Mouse (Mus musculus): ENCODE data around the gene Lsg1. TPM values are rescaled to one million over a fixed set of nuclear protein-coding genes. Genes with fewer than 3 reads are reported as not detected.

Gene Lsg1
- polyA plus RNA-seq, 3 experiments from 2014 or later, result 59.3 to 77.4 (median 74.7) TPM

DNA sequence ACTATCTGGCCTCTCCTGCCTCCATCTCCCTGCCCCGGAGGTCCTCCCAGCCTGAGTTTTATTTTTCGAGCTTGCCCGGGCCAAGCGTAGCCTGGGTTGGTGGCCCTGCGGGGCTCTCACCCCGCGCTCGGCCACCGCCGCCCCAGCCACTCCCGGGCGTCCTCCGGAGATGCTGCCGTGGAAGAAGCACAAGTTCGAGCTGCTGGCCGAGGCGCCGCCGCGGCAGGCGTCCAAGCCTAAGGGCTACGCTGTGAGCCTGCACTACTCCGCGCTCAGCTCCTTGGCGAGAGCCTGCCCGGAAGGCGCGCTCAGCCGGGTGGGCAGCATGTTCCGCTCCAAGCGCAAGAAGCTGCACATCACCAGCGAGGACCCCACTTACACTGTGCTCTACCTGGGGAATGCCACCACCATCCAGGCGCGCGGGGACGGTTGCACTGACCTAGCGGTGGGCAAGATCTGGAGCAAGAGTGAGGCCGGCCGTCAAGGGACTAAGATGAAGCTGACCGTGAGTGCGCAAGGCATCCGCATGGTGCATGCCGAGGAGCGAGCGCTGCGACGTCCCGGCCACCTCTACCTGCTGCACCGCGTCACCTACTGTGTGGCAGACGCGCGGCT is 13.1 kb upstream of the Lsg1 start:
- ATAC-seq, result no peak

DNA sequence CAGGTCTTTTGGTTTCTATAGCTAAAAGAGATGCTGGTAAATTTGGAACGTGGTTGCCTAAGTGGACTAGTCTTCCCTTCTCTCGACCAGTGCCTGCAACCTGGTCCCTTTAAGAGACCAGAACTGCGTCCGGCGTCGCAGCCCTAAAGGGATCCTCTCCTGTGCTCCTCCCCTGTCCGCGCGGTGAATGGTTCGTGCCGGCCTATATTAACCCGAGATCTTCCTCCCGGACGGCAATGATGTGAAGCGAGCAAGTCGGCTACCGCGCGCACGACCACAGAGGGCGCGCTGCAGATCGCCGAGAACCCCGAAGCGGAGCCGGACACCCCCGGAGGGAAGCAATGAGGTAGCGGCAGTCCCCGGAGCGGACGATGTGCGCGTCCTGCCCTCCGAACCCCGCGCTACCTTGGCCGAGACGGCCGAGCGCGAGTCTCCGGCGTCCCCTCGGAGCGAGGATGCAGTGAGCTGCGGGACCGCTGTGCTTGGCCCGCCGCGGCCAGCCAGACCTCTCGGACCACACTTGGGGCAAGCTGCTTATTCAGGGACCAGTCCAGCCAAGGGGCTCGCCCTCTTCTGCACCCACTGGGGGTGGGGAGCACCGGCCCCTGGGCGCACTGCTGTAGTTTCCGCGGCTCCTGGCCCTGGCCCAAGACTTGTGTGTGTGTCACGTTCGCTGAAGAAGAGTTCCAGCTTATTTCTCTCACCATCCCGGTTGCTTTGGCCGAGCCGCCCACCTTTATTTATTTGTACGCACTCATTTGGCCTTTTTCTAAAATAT is 12.3 kb upstream of the Lsg1 start, which contains the start of gene Fam43a:
Fam43a (plus strand) TSS at position 233 of the 778 bp plus-strand sequence.
- ATAC-seq, result peak; percentile 80

DNA sequence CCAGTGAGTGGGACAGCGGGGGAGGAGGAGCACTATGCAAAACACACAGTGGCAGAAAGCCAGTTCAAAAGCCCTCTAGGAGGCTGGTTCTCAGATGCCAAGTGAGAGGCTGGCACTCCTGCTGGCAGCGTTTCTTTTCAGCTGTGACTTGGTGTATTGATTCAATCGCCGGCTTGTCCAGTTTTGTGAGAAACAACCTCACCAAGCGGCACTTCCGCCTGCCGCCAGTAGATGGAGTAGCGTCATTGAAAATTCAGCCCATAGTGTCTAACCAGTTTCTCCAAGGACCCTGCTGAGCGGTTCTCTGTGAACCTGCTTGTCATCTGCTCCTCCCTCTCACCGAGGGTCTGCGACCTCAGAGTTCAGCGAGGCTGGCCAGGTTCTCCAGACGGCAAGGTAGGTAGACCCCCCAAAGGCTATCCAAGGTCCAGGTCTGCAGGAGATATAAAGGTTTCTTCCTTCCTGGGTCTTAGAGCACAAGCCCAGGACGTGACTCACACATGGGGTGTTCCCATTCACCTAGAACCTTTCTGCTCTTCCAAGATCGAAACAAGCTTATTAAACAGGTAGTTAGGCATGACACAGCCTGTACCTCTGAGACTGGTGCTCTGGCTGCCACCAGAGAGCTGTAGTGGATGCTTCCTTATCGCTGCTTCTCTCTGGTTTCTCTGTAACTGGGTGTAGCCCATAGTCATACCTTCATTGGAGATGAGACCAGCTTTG is 9.7 kb upstream of the Lsg1 start:
- peak; percentile 58 for ATAC-seq

DNA sequence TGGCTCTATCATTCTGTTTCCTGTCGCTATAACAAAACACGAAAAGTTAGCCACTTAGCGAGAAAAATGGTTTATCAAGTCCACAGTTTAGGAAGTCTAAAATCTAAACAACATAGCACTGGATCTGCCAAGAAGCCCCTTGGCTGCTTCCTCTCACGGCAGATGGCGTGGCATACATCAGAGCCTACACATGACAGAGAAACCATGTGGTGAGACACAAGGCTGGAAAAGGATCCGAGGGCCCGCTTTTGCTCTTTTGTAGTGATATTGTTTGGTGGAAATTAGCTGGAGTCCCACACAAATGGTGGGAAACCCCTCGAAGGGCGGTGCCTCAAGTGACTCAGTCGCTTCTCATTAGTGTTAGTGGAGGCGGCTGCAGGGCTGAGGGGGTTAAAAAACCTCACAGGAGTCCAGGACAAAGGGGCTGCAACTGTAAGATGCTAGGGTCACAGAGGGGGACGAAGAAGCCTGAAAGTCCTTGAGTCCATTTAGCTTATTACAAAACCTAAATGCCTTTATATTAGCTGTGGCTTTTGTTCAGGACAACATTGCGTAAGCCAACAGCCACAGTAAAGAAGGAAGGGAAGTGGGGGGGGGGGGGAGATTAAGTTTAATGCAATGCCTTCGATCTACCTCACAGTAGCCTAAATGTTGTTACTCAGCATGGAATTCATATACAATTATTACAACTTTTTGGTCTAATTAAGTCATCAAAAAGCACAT is 8.6 kb upstream of the Lsg1 start:
- ATAC-seq, result no peak

DNA sequence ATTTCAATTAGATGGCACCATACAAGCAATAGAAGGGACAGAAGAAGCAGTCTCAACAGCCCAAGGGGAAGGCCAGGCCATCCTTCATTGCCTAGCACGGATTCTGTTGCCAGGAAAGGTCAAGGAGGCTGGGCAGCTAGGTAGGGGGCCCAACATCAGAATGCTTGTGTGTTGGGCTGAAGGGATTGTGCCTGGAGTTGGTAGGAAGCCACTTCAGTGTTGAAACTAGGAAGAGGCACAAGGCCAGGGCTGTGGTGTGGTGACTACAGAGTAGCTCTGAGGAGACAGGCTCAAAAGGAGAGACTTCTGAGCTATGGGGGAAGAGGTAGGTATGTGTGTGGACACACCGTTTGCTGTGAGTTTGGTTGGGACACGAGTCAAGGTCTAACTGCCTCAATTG is 8.0 kb upstream of the Lsg1 start:
- no peak for ATAC-seq

DNA sequence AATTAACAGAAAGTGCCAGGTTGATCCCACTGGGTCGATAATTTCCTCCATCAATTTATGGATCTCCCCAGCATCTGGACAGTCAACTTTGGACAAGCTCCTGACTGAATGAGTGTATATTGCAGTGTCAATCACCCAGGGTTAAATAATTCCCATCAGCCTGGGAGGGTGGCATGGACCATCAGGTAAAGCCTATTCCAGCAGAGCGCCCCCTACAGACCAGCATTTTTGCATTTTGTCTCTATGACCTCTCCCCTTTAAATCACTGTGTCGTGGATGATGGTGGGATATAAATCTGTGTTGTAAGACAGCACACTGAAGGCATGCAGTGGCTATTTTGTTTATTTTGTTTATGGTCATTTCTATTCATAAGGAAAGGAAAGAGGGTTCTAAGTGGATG is 4.6 kb upstream of the Lsg1 start:
- no peak for ATAC-seq

DNA sequence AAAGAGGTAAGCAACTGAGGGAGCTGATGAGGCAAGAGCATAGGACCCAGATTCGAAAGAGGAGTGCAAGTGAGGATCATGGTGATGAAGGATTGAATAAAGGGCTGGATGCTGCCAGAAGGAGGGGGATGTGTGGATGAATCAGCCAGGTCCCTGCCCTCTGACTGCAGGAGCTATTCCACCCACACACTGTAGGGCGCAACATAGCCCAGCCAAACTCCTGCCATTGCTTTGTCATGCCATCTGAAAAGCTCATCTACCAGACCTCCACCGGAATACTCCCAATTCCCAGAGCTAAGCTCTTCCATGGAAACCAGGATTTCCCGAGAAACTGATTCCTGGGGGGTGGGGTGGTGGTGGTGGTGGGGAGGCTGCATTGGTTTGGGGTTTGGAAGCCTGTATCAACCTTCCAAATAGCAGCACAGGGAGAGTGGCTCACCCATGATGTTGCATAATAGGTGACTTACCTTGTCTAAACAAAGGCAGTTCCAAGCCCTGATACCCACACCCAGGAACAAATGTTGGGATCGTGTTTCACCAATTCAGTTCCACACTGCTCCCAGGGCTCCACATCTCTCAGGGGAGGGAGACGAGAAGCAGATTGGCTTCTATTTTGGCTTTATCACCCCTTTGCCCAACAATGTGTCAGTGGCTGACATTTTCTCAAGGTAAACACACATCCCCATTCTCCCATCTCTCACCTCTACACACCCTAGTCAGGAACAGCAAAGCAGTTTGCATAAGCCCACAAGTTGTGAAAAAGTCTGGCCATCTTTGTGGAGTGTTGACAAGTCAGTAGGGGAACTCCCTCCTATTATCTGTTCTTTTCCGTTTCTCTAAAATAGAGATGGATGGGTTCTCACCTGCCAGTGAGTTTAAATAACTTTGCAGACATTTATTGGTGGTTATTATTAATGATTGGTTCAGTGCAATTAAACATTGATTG is 3.1 kb upstream of the Lsg1 start:
- ATAC-seq, result no peak

DNA sequence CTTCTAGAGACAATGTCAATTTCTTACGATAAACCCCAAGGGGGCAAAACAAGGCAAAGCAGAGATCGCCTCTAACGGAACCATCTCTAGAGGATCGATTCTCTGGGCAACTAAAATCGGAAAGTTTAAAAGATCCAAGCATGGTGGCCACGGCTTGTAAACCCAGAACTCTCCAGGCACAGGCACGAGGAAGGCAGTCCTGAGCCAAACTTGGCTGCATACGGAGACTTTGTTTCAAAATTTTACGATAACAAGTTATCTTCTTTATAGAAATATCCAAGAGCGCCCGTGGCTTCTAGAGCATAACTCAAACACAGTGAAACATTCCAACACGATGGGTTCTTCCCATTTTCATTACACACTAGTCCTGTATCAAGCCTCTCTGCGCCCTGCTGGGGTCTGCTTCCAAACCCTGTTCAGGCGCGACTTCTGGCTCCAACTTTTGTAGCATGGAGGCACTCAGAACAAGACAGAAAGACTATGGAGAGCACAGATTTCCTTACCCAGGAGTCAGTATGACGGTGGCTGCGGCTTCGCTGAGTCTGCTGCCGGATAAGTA is 378 bp downstream of the Lsg1 start:
- ATAC-seq, result no peak

DNA sequence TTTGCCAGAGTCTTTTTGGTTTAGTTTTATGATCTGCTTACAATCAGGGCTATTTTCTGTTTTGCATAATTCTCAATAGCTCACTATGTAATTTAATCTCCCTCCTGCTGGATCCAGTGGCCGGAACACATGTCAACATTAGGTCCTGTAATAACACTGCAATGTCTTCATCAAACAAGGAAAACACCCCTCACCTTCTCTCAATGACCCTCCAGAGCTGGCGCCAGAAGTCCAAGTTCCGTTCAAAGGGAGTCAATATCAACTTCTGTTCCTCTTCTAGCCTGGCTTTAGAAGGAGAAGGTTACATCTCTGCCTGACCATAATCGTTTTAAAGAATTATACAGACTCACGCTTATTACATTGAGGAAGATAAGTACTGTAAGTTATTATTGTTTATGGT is 6.6 kb downstream of the Lsg1 start:
- ATAC-seq, result no peak

DNA sequence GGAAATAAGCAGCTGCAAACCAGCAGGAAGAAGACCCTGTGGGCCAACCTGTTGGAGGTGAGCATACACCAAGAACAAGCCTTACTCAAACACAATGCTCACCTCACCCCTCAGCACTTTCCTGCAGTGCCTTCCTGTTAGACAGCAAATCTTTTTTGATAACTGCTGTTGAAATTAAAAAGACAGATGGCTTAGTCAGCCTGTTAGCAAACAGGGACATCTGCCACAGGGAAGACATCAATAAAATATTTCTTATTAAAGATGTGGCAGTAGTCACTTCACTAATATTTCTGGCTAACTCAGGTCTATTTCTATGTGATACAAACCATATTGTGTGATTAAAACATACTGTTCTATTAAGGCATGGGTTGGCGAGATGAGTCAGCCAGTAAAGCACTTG is 11.0 kb downstream of the Lsg1 start:
- ATAC-seq, result no peak

DNA sequence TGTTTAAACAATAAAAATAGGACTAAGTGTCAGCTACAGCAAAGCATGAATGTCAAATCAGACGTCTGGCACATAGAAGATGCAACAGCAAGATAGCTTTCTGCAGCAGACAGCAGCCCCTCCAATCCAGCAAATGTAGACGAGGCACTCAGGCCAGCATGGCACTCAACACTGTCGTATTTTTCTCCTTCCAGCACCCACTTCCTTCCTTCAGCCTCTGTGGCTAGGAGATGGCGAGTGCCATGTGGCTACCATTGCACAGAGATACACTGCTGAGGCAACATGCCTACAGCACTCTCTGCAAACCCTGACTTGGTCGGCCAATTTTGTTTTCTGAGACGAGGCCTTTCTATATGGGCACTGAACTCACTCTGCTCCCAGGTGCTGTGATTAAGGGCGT is 11.6 kb downstream of the Lsg1 start:
- no peak for ATAC-seq

DNA sequence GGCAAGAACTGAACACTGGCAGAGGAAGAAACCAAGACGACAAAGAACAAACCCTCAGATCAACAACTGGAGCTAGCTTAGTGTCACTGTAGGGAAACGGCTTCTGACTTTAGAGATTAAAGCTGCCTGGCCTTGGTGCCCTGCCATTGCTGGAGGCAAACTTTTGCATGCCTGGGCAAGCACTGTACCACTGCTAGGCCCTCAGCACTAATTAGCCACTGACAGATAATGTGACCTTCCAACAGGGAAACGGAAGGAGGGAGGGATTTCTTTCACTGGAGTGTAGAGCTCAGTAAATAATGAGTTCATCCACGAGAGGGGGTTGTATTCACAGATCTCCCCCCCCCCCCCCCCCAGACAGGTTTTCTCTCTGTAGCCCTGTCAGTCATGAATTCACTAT is 15.2 kb downstream of the Lsg1 start:
- ATAC-seq, result no peak

DNA sequence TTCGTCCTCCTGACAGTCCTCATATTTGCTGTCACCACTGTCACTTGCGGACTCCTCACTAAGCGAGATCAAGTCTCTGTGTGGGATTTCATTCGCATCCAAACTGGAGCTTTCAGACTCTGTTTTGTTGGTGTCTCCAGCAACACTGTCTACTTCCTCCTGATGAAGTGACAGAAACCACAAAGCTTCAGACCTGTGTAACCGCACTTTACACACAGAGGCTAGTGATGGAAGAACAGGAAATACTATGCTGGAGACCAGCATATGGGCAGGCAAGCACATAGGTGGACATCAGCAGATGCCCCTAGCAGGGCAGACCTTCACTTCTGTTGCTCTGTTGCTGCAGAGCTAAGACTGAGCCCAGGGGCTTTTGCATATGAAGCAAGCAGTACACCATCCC is 16.0 kb downstream of the Lsg1 start:
- ATAC-seq, result no peak

DNA sequence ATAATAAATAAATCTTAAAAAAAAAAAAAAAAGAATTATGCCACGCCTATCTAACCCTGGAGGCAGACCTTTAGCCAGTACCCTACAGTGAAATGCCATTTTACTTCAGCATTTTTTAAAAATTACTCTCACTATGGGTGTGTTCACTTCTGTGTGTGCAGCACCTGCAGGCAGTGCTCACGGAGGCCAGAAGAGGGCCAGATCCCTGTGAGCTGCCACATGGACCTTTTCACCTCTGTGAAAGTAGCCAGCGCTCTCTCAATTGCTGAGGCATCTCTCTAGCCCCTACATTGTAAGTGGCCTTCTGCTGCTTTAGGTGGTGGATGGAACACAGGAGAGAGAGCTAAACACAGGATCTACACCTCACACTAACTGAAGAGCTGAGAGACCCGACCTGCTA is 17.2 kb downstream of the Lsg1 start:
- no peak for ATAC-seq

DNA sequence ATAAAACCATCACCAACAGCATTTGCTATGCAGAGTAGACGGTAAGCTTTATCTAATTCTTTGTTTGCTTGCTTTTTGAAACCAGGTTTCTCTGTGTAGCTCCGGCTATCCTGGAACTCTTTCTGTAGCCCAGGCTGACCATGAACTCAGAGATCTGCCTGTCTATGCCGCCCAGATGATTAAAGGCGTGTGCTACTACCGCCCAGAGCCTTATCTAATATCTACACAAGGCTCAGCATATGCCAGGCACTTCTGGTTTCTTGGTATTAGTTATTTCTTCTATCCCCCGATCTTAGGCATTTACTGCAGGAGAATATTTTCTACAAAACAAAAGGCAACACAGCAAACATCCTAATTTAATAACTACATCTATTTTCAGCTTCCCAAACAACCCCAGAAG is 21.8 kb downstream of the Lsg1 start:
- no peak for ATAC-seq

DNA sequence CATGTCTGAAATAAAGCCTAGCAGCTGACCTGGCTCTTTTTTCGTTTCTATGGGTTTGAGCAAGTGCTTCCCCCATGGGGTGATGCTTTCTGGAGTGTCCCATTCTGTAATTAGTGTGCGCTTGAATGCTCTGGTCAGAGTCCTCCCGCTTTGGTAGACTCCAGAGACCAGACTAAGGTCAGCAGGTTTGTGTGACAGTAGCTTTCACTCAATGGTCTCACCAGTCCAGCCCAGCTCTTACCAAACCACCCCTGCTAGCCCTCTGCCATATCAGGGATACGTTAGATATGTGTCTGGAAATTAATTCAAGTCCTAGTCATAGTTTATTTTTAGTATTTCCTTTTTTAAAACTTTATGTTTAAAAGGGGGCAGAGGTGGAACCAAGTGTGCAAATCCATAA is 26.8 kb downstream of the Lsg1 start:
- ATAC-seq, result no peak

DNA sequence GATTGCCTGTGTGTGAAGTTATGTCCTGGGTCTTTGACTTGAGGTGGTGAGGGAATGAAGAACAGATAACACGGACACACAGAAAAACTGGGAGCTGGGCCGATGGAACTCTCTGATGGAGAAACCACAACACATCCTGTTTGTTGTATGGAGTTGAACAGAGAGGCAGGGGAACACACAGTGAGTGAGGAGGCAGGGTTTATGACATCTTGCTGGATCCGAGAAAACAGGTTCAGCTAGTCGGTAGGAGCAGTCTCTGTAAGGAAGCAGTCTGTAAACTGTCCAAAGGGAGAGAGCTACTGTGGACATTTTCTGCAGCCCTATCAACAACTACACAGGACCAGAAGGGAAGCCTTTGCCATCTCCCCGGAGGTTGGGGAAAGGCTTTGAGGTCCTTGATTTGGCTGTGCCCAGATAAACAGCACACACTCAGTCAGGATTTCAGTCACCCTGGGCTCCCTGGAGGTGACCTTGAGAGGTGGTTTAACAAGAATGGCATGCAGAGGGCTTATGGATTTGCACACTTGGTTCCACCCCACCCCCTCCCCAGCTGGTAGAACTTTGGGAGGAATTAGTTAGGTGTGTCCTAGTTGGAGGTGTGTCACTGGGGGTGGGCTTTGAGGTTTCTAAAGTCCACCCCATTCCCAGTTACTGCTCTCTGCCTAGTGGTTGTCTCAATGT is 27.9 kb downstream of the Lsg1 start:
- ATAC-seq, result no peak

DNA sequence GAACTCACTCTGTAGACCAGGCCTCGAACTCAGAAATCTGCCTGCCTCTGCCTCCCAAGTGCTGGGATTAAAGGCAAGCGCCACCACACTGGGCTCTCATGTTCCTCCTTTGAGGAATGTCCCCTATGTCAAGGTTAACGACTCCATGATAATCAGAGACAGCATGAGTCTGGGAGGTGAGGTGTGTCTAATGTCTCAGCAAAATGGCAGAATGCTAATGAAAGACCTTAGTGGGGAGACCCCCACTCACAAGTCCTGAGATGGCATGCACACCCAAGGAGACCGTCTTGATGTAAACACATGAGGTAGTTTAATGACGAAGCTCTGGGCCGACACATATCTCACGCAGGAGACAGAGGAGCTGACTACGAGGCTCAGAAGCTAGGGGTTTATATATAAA is 33.3 kb downstream of the Lsg1 start:
- no peak for ATAC-seq

DNA sequence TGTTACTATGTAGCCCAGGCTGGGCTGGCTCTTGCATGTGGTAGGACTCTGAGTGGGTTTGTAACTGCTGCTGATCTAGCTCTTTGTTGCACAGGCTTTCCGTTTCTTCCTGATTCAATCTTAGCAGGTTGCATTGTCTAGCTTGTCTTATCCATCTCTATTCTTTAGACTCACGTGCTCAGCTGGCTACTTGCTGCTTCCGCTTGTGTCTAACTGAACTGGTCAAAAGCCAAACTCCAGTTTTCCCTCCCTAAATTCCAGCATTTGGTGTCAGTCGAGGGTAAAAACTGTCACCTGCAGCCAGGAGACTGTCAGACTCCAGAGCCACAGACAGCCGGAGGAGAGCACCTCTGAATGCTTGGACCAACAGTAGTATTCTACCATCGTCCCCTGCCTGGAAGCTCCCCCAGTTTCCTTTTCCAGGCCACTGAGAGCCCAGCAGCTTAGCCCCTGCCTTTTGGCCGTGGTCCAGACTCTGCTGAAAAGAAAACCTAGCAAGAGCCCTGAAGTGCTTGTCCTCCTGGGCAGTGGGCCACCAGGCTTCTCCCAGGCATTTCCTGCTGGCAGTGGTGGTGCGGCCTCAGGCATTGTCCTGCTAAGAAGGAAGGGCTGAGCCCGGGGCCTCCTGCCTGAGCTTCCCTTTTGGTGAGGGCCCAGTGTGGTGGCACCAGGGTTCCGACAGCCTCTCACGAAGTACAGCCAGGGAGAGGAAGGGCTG is 34.6 kb downstream of the Lsg1 start:
- no peak for ATAC-seq

DNA sequence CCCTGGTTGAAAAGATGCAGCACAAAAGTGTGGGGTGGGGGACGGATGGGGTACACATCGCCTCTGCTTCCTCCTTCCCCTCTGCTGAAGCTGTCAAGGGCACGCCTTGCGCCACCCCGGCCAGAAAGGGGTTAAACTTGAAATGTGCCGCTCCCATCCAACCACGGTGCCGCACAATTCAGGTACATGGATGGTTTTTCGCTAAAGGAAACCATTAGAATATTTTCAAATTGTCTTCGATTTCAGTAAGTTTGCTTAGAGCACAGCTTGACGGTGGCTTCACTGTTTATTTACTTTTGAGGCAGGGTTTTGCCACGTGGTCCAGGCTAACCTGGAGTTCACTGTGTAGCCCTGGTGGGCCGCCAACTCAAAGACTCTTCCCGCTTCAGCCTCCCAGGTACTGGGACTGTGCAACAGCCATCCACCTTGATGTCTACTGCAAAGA is 36.6 kb downstream of the Lsg1 start, which contains the start of gene Tmem44:
Tmem44 (minus strand) TSS at position 95 of the 445 bp plus-strand sequence.
- no peak for ATAC-seq

All from inflammation-experienced regulatory T-cells, adult 6 months (primary cell).